Mouse (Mus musculus) MEL (cell line): ENCODE results near the gene Cpn2. TPM values are rescaled to one million over a fixed set of nuclear protein-coding genes. Genes with fewer than 3 reads are reported as not detected.

Source experiments
- DNase-seq: peaks from one replicate; pipeline ENCODE4 v3.0.0; 2011; ENCODE audit warnings: low read depth, low spot score
- H3K27ac ChIP-seq: 2 replicates; pipeline ENCODE4 v1.5.1; 2012; ENCODE audit warnings: low read depth, mild to moderate bottlenecking, control low read depth, low read length, moderate library complexity; ENCODE audit not compliant: control insufficient read depth
- H3K27me3 ChIP-seq, 2 experiments: fragments of 150-350 bp in 1 of 2; sonication (generic) in 1 of 2; 2 replicates each; pipeline ENCODE4 v1.6.1; 2012; ENCODE audit warnings: low read length in 2 of 2, mild to moderate bottlenecking in 2 of 2, improper control_type of control experiment in 1 of 2, moderate library complexity in 1 of 2; ENCODE audit not compliant: insufficient read depth in 2 of 2, control insufficient read depth in 1 of 2
- H3K36me3 ChIP-seq, 2 experiments: 2 replicates each; pipeline ENCODE4 v1.6.1; 2012 to 2014; ENCODE audit warnings: low read length in 2 of 2, improper control_type of control experiment in 1 of 2, inconsistent platforms in 1 of 2, mild to moderate bottlenecking in 1 of 2; ENCODE audit not compliant: insufficient read depth in 2 of 2, control insufficient read depth in 1 of 2
- H3K4me1 ChIP-seq, 2 experiments: fragments of 150-350 bp in 1 of 2; sonication (generic) in 1 of 2; 2 replicates each; pipeline ENCODE4 v1.6.1; 2012; ENCODE audit warnings: low read length in 2 of 2, improper control_type of control experiment in 1 of 2, mild to moderate bottlenecking in 1 of 2; ENCODE audit not compliant: insufficient read depth in 2 of 2, control insufficient read depth in 1 of 2
- H3K4me3 ChIP-seq, 2 experiments: fragments of 150-350 bp in 1 of 2; sonication (generic) in 1 of 2; 2 replicates each; pipeline ENCODE4 v1.5.1; 2012; ENCODE audit warnings: low read depth in 2 of 2, low read length in 2 of 2, mild to moderate bottlenecking in 2 of 2, moderate library complexity in 2 of 2, control low read depth in 1 of 2, improper control_type of control experiment in 1 of 2; ENCODE audit not compliant: control insufficient read depth in 1 of 2, insufficient read depth in 1 of 2
- H3K79me2 ChIP-seq: 2 replicates; pipeline ENCODE4 v1.6.1; 2012; ENCODE audit warnings: mild to moderate bottlenecking, low read length, moderate library complexity; ENCODE audit not compliant: control insufficient read depth, poor library complexity, insufficient read depth
- H3K9ac ChIP-seq: 2 replicates; pipeline ENCODE4 v1.6.1; 2012; ENCODE audit warnings: low read depth, mild to moderate bottlenecking, control low read depth, low read length, moderate library complexity; ENCODE audit not compliant: control insufficient read depth, poor library complexity, severe bottlenecking
- H3K9me3 ChIP-seq: fragments of 150-350 bp; sonication (generic); replicated peaks from 2 replicates; pipeline ENCODE4 v1.6.1; 2012; ENCODE audit warnings: mild to moderate bottlenecking, low read length, improper control_type of control experiment, moderate library complexity; ENCODE audit not compliant: insufficient read depth
- CHD1 ChIP-seq: IDR thresholded peaks from 2 replicates; pipeline ENCODE4 v1.6.1; 2012; ENCODE audit warnings: low read depth, mild to moderate bottlenecking, inconsistent platforms, low read length, improper control_type of control experiment
- CHD2 ChIP-seq: IDR thresholded peaks from 2 replicates; pipeline ENCODE4 v1.6.1; 2011; ENCODE audit warnings: low read length, improper control_type of control experiment
- E2F4 ChIP-seq: IDR thresholded peaks from 2 replicates; pipeline ENCODE4 v1.6.1; 2011; ENCODE audit warnings: low read depth, low read length, improper control_type of control experiment, borderline replicate concordance
- ELF1 ChIP-seq: IDR thresholded peaks from 2 replicates; pipeline ENCODE4 v1.6.1; 2014; ENCODE audit warnings: low read depth, mild to moderate bottlenecking, inconsistent platforms, low read length, improper control_type of control experiment, moderate library complexity
- EP300 ChIP-seq, 2 experiments: IDR thresholded peaks; 2 replicates each; pipeline ENCODE4 v1.6.1; 2011; ENCODE audit warnings: improper control_type of control experiment in 2 of 2, low read length in 2 of 2, low read depth in 1 of 2, mild to moderate bottlenecking in 1 of 2
- ETS1 ChIP-seq: IDR thresholded peaks from 2 replicates; pipeline ENCODE4 v1.6.1; 2012; ENCODE audit warnings: low read depth, mild to moderate bottlenecking, inconsistent platforms, low read length, improper control_type of control experiment, moderate library complexity
- GABPA ChIP-seq: IDR thresholded peaks from 2 replicates; pipeline ENCODE4 v1.6.1; 2012; ENCODE audit warnings: low read depth, mild to moderate bottlenecking, inconsistent platforms, low read length, improper control_type of control experiment, moderate library complexity
- JUND ChIP-seq: IDR thresholded peaks from 2 replicates; pipeline ENCODE4 v1.6.1; 2011; ENCODE audit warnings: low read depth, mild to moderate bottlenecking, improper control_type of control experiment, low read length
- MYB ChIP-seq: IDR thresholded peaks from 2 replicates; pipeline ENCODE4 v1.6.1; 2011; ENCODE audit warnings: mild to moderate bottlenecking, low read depth, low read length, improper control_type of control experiment
- NELFE ChIP-seq: IDR thresholded peaks from 2 replicates; pipeline ENCODE4 v1.6.1; 2011; ENCODE audit warnings: low read depth, low read length, improper control_type of control experiment
- POLR2A ChIP-seq, 2 experiments: IDR thresholded peaks; 2 replicates each; pipeline ENCODE4 v1.6.1; 2011 to 2012; ENCODE audit warnings: low read length in 2 of 2, mild to moderate bottlenecking in 2 of 2, control low read depth in 1 of 2, improper control_type of control experiment in 1 of 2, low read depth in 1 of 2, moderate library complexity in 1 of 2; ENCODE audit not compliant: control insufficient read depth in 1 of 2, insufficient read depth in 1 of 2, poor library complexity in 1 of 2
- SIN3A ChIP-seq: IDR thresholded peaks from 2 replicates; pipeline ENCODE4 v1.6.1; 2012; ENCODE audit warnings: low read length, improper control_type of control experiment, inconsistent platforms
- SMC3 ChIP-seq: IDR thresholded peaks from 2 replicates; pipeline ENCODE4 v1.6.1; 2011; ENCODE audit warnings: low read depth, low read length, improper control_type of control experiment
- TBP ChIP-seq: IDR thresholded peaks from 2 replicates; pipeline ENCODE4 v1.8.0; 2011; ENCODE audit warnings: low read depth, low read length, improper control_type of control experiment
- ZNF384 ChIP-seq: IDR thresholded peaks from 2 replicates; pipeline ENCODE4 v1.6.1; 2012; ENCODE audit warnings: low read depth, mild to moderate bottlenecking, inconsistent platforms, low read length, improper control_type of control experiment
- polyA plus RNA-seq, 2 experiments: library from polyadenylated mRNA; stranded (reverse) in 1 of 2; unstranded in 1 of 2; fragments of >175 nt in 1 of 2; fragments of >200 nt in 1 of 2; gene quantifications; 2 replicates each; pipeline versions ENCODE4 v1.2.1 to v1.2.4; 2012; ENCODE audit warnings: low replicate concordance in 2 of 2, low read depth in 1 of 2; ENCODE audit not compliant: insufficient read length in 2 of 2, insufficient read depth in 1 of 2, missing spikeins in 1 of 2
- total RNA-seq: library from RNA; depleted of rRNA; stranded (reverse); fragments of 300-350 nt; gene quantifications from 2 replicates; pipeline ENCODE4 v1.2.3, GENCODE M21; 2012

Gene Cpn2
- total and polyA plus RNA-seq, 3 experiments: not detected

- no peak for DNase-seq
- Histone ChIP-seq H3K27me3 (peaks cover 2% of the 10 kb centered on the region in 2 experiments; a peak in 3 of 4 replicates), H3K4me3 (no peak overlapping the region), H3K27ac (no peak overlapping the region), H3K9ac (no peak overlapping the region), H3K9me3 (no peaks in the 10 kb centered on the region), H3K79me2 (no peaks in the 10 kb centered on the region), H3K36me3 (no peaks in the 10 kb centered on the region), H3K4me1 (no peaks in the 10 kb centered on the region)
- TF ChIP-seq NELFE (no peak), ELF1 (no peak), CHD1 (no peak)
Measured at GRCm38 (mm10) chr16:30297450-30297849, 30.2 kb upstream of the Cpn2 start.

GRCm38 (mm10) chr16:30296601-30297275, 29.4 kb upstream of the Cpn2 start:
- H3K27me3 ChIP-seq: peaks cover 2% of the 10 kb centered on the region in 2 experiments; a peak in 3 of 4 replicates
- H3K9me3 ChIP-seq: no peaks in the 10 kb centered on the region
- TF ChIP-seq TBP (no peak), ZNF384 (no peak), SMC3 (no peak), E2F4 (no peak), SIN3A (no peak)
- H3K4me3 ChIP-seq: no peak overlapping the region
- H3K9ac ChIP-seq: no peak overlapping the region
- no peaks in the 10 kb centered on the region for H3K36me3 ChIP-seq
- DNase-seq: no peak
- H3K27ac ChIP-seq: no peak overlapping the region
- H3K79me2 ChIP-seq: no peaks in the 10 kb centered on the region
- H3K4me1 ChIP-seq: no peaks in the 10 kb centered on the region

- Histone ChIP-seq H3K9me3 (no peaks in the 10 kb centered on the region), H3K79me2 (no peaks in the 10 kb centered on the region), H3K4me3 (no peak overlapping the region), H3K27ac (no peak overlapping the region), H3K27me3 (peaks cover 2% of the 10 kb centered on the region in 2 experiments; a peak in 1 of 4 replicates), H3K4me1 (no peaks in the 10 kb centered on the region), H3K9ac (no peak overlapping the region), H3K36me3 (no peaks in the 10 kb centered on the region)
- DNase-seq: no peak
- TF ChIP-seq JUND (no peak), POLR2A (IDR thresholded peaks at IDR 0.05; ENCODE audit: control insufficient read depth in 1 of 2, insufficient read depth in 1 of 2, low read depth in 1 of 2, low read length in 2 of 2, poor library complexity in 1 of 2) (no peak), EP300 (IDR thresholded peaks at IDR 0.05; ENCODE audit: low read depth in 1 of 2, low read length in 2 of 2) (no peak), MYB (no peak), ETS1 (no peak), GABPA (no peak), CHD2 (no peak)
Measured at GRCm38 (mm10) chr16:30295106-30295505, 27.8 kb upstream of the Cpn2 start.
